Mouse (Mus musculus) kidney, embryonic 14.5 days (tissue): ENCODE measurements around the gene Actn1. TPM values are rescaled to one million over a fixed set of nuclear protein-coding genes. Genes with fewer than 3 reads are reported as not detected.

Experiments used
- ATAC-seq: fragments of 200-750 bp; cut with Nextera tagmentation; 2 replicates; pipeline ENCODE4 v1.8.0; 2017; ENCODE audit warnings: moderate number of reproducible peaks, mild to moderate bottlenecking, moderate TSS enrichment, moderate library complexity; ENCODE audit not compliant: low FRiP score, low TSS enrichment
- H3K27ac ChIP-seq: fragments of 300-500 bp; sonication (generic); 2 replicates; pipeline ENCODE4 v1.5.1; 2014; ENCODE audit warnings: low read depth, mild to moderate bottlenecking, low read length, moderate library complexity, mixed read lengths
- H3K27me3 ChIP-seq: fragments of 300-500 bp; sonication (generic); 2 replicates; pipeline ENCODE4 v1.6.1; 2014; ENCODE audit warnings: mild to moderate bottlenecking, low read length; ENCODE audit not compliant: control insufficient read depth, insufficient read depth
- H3K36me3 ChIP-seq: fragments of 300-500 bp; sonication (generic); 2 replicates; pipeline ENCODE4 v1.6.1; 2014; ENCODE audit warnings: low read length, mixed read lengths; ENCODE audit not compliant: control insufficient read depth, insufficient read depth
- H3K4me1 ChIP-seq: fragments of 300-500 bp; sonication (generic); 2 replicates; pipeline ENCODE4 v1.6.1; 2014; ENCODE audit warnings: low read length, mixed read lengths; ENCODE audit not compliant: control insufficient read depth, insufficient read depth
- H3K4me2 ChIP-seq: fragments of 300-500 bp; sonication (generic); replicated peaks from 2 replicates; pipeline ENCODE4 v1.6.1; 2014; ENCODE audit warnings: low read depth, mild to moderate bottlenecking, low read length
- H3K4me3 ChIP-seq: fragments of 300-500 bp; sonication (generic); 2 replicates; pipeline ENCODE4 v1.5.1; 2014; ENCODE audit warnings: mild to moderate bottlenecking, low read length
- H3K9ac ChIP-seq: fragments of 300-500 bp; sonication (generic); 2 replicates; pipeline ENCODE4 v1.6.1; 2014; ENCODE audit warnings: low read depth, mild to moderate bottlenecking, low read length, moderate library complexity
- H3K9me3 ChIP-seq: fragments of 300-500 bp; sonication (generic); 2 replicates; pipeline ENCODE4 v1.6.1; 2016; ENCODE audit warnings: low read length; ENCODE audit not compliant: control insufficient read depth
- WGBS: fragments of 180-500 bp; shearing (Covaris S2); extraction: QIAGEN DNeasy Blood & Tissue Kit; methylation state at CpG from one replicate; pipeline ENCODE4 v1.1.7; 2014; 5-methylcytosine and 5-hydroxymethylcytosine counted together
- polyA plus RNA-seq: library from polyadenylated mRNA; unstranded; fragments of >200 nt; fragmentation: Nextera tagmentation; extraction: Ambion mirVana; gene quantifications from 2 replicates; pipeline ENCODE4 v1.2.1, GENCODE M21; 2014

The Actn1 gene
- polyA plus RNA-seq, 1 experiment from 2014 or later, result 52.6 TPM

- no peak overlapping the region for H3K27ac ChIP-seq
- H3K9ac ChIP-seq, result no peak overlapping the region
- peaks cover 71% of the 10 kb centered on the region for H3K36me3 ChIP-seq
- H3K4me3 ChIP-seq, result no peak overlapping the region
- H3K9me3 ChIP-seq, result no peaks in the 10 kb centered on the region
- no peaks in the 10 kb centered on the region for H3K4me1 ChIP-seq
- ATAC-seq, result no peak
- 65% methylated on average over 5 of the region's 5 CpGs for WGBS
- no peaks in the 10 kb centered on the region for H3K27me3 ChIP-seq
- H3K4me2 ChIP-seq, result no peak overlapping the region
These were observed 68.4 kb downstream of the Actn1 start for GRCm38 (mm10) chr12:80191806-80192205.

GRCm38 (mm10) chr12:80191371-80191770, 68.8 kb downstream of the Actn1 start:
- WGBS, result 73% methylated on average over 6 of the region's 6 CpGs
- no peak for ATAC-seq

GRCm38 (mm10) chr12:80190915-80191314, 69.3 kb downstream of the Actn1 start:
- no peak overlapping the region for H3K4me3 ChIP-seq
- H3K27ac ChIP-seq, result no peak overlapping the region
- no peak overlapping the region for H3K9ac ChIP-seq
- H3K36me3 ChIP-seq, result peaks cover 70% of the 10 kb centered on the region
- no peaks in the 10 kb centered on the region for H3K9me3 ChIP-seq
- H3K4me1 ChIP-seq, result no peaks in the 10 kb centered on the region
- H3K27me3 ChIP-seq, result no peaks in the 10 kb centered on the region
- no peak for ATAC-seq
- no peak overlapping the region for H3K4me2 ChIP-seq
- 91% methylated on average over 10 of the region's 10 CpGs for WGBS

More at GRCm38 (mm10) chr12:80191371-80191770, 68.8 kb downstream of the Actn1 start:
- H3K27ac ChIP-seq, result no peak overlapping the region
- H3K4me2 ChIP-seq, result no peak overlapping the region
- H3K4me1 ChIP-seq, result no peaks in the 10 kb centered on the region
- H3K4me3 ChIP-seq, result no peak overlapping the region
- H3K36me3 ChIP-seq, result peaks cover 70% of the 10 kb centered on the region
- H3K27me3 ChIP-seq, result no peaks in the 10 kb centered on the region
- no peaks in the 10 kb centered on the region for H3K9me3 ChIP-seq
- H3K9ac ChIP-seq, result no peak overlapping the region

DNA sequence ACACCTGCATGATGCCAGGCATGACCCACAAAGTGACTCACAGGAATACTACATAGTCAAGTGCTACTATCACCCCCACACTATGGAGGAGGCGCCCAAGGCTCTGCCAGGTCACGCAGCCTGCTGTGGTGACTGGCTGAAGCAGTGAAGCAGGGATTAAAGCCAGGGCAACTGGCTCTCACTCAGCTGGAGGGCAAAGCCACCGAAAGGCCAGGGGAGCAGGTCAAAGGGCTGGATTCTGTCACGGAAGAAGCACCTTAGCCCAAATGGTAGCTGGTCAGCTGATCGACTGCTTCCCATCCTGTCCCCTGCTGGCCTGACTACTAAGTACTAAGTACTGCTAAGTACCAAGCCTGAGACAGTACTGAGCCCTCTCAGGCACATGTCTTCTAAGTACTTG, 76.1 kb downstream of the Actn1 start:
- no peak overlapping the region for H3K4me2 ChIP-seq
- H3K27ac ChIP-seq, result no peak overlapping the region
- no peak overlapping the region for H3K9ac ChIP-seq
- H3K4me3 ChIP-seq, result no peak overlapping the region
- no peak for ATAC-seq
- WGBS, result 72% methylated on average over 5 of the region's 5 CpGs
- no peaks in the 10 kb centered on the region for H3K9me3 ChIP-seq
- no peaks in the 10 kb centered on the region for H3K4me1 ChIP-seq
- no peaks in the 10 kb centered on the region for H3K27me3 ChIP-seq
- H3K36me3 ChIP-seq, result peaks cover 77% of the 10 kb centered on the region

- no peaks in the 10 kb centered on the region for H3K4me1 ChIP-seq
- H3K4me3 ChIP-seq, result no peak overlapping the region
- no peaks in the 10 kb centered on the region for H3K27me3 ChIP-seq
- H3K9me3 ChIP-seq, result no peaks in the 10 kb centered on the region
- no peak overlapping the region for H3K9ac ChIP-seq
- H3K36me3 ChIP-seq, result peaks cover 74% of the 10 kb centered on the region
- no peak for ATAC-seq
- H3K27ac ChIP-seq, result no peak overlapping the region
- WGBS, result 93% methylated on average over 2 of the region's 2 CpGs
- H3K4me2 ChIP-seq, result no peak overlapping the region
These were observed 78.3 kb downstream of the Actn1 start for GRCm38 (mm10) chr12:80181831-80182230.

GRCm38 (mm10) chr12:80178035-80178434, 82.1 kb downstream of the Actn1 start:
- H3K4me2 ChIP-seq, result no peak overlapping the region
- ATAC-seq, result no peak
- H3K9ac ChIP-seq, result no peak overlapping the region
- WGBS, result 77% methylated on average over 10 of the region's 10 CpGs
- no peak overlapping the region for H3K4me3 ChIP-seq
- no peaks in the 10 kb centered on the region for H3K27me3 ChIP-seq
- peaks cover 79% of the 10 kb centered on the region for H3K36me3 ChIP-seq
- no peak overlapping the region for H3K27ac ChIP-seq
- H3K9me3 ChIP-seq, result no peaks in the 10 kb centered on the region
- H3K4me1 ChIP-seq, result no peaks in the 10 kb centered on the region

- H3K4me2 ChIP-seq, result peak overlapping the region; percentile 24
- peaks cover 50% of the 10 kb centered on the region for H3K36me3 ChIP-seq
- no peaks in the 10 kb centered on the region for H3K27me3 ChIP-seq
- no peak overlapping the region for H3K9ac ChIP-seq
- H3K27ac ChIP-seq, result no peak overlapping the region
- ATAC-seq, result peak; percentile 18; the same call in 1 of the 2 replicates
- WGBS, result 61% methylated on average over 12 of the region's 12 CpGs
- peak overlapping the region; percentile 59; the same call in 1 of the 2 replicates for H3K4me3 ChIP-seq
- H3K9me3 ChIP-seq, result no peaks in the 10 kb centered on the region
- no peaks in the 10 kb centered on the region for H3K4me1 ChIP-seq
These were observed 91.4 kb downstream of the Actn1 start for GRCm38 (mm10) chr12:80168736-80169135.

GRCm38 (mm10) chr12:80168178-80168686, 91.9 kb downstream of the Actn1 start:
- Histone ChIP-seq H3K9me3 (no peaks in the 10 kb centered on the region), H3K4me1 (no peaks in the 10 kb centered on the region), H3K4me3 (peak overlapping the region; percentile 59), H3K4me2 (peak overlapping the region; percentile 24), H3K27me3 (no peaks in the 10 kb centered on the region), H3K9ac (peak overlapping the region; percentile 60), H3K27ac (peak overlapping the region; percentile 55; the same call in 1 of the 2 replicates), H3K36me3 (peaks cover 44% of the 10 kb centered on the region)
- peak; percentile 81 for ATAC-seq
- WGBS, result 21% methylated on average over 35 of the region's 35 CpGs

DNA sequence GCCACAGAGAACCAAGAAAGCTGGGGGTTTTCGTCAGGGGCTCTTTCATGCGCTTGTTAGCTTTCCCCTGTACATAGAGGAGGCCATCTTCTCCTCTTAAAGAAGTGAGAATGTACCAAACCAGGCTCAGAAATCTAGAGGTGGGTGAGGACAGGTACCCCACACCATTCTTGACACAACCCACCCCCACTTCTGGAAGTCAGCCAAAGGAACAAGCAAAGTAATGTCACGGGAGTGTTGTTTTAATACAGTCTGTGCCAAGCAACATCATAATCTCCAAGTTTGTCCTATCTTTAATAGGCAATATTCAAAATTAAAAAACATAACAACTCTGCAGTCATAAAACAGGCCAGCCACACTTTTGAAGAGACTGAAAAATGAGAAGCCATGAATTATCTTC, 92.8 kb downstream of the Actn1 start:
- Histone ChIP-seq H3K4me3 (no peak overlapping the region), H3K36me3 (peaks cover 35% of the 10 kb centered on the region), H3K9me3 (no peaks in the 10 kb centered on the region), H3K27ac (no peak overlapping the region), H3K4me1 (no peaks in the 10 kb centered on the region), H3K4me2 (no peak overlapping the region), H3K9ac (no peak overlapping the region), H3K27me3 (no peaks in the 10 kb centered on the region)
- 81% methylated on average over 3 of the region's 3 CpGs for WGBS
- ATAC-seq, result no peak
